Mouse (Mus musculus) c-Kit-negative CD71-positive TER-119-positive erythroid progenitor cells, embryonic 14.5 days (primary cell): ENCODE results near the gene Vrk3.

Source experiments
- DNase-seq: peaks from one replicate; pipeline ENCODE4 v3.0.0-alpha.2; 2013; ENCODE audit warnings: low read depth, low spot score

The Vrk3 gene

DNA sequence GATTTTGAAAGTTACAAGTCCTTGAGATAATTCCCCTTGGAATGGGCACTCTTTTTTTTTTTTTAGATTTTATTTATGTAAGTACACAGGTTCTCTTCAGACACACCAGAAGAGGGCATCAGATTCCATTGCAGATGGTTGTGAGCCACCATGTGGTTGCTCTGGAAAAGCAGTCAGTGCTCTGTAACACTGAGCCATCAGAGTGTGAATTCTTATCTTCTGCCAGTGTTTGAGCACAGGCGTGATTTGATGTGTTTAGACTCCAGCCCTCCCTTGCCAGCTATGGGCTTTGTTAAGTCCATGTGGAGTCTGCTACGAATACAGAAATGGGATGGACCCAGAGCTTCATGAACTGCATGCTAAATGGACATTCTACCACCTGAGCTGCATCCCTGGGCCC is 70.0 kb downstream of the Vrk3 start:
- no peak for DNase-seq

GRCm38 (mm10) chr7:44818751-44819235 is 70.6 kb downstream of the Vrk3 start:
- DNase-seq: no peak

- DNase-seq: no peak
These were observed 71.2 kb downstream of the Vrk3 start for GRCm38 (mm10) chr7:44819391-44819790.

DNA sequence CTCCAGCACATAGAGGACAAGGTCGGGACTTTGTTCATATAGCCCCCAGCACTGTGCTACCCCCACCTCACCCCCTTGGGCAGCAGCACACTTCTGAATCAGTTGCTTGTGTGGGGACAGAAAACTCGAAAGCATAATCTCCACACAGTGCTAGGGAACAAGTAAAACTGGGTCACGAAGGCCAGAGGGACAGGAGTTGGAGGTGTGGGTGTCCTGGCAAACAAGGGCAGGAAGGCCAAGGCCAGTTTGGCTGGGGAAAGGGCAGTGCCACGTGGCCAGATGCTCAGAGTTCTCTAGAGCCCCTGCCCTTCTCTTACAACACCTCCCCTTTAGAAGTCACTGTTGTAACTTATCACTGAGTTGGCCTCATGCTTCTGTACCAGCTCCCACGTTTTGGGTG is 71.7 kb downstream of the Vrk3 start:
- DNase-seq: no peak

- DNase-seq: no peak
These were observed 72.3 kb downstream of the Vrk3 start for GRCm38 (mm10) chr7:44820525-44820924.

DNA sequence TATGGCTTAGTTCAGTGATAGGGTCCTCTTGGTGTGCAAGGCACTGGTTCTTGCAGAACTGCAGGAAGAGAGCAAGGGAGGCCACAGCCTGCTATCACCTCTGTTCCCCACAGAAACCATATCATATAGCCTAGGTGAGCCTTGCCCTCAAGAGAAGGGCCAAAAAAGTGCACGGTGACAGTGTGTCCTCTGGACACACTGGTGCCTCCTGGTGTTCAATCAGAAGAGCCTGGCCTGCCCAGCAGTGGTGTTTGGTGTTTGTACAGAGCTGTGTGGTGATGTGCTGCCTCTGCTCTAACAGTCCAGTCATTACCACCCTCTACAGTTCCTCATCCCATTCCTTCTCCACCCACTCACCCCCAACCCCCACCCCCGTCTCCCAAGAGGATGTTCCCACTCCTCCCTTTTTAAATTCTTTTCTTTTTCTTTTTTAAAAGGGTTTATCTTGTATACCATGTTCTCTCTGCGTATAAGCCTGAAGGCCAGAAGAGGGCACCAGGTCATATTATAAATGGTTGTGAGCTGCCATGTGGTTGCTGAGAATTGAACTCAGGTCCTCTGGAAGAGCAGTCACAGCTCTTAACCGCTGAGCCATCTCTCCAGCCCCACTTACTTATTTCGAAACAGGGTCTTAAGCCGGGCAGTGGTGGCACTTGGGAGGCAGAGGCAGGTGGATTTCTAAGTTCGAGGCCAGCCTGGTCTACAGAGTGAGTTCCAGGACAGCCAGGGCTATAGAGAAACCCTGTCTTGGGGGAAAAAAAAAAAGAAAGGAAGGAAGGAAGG is 73.6 kb downstream of the Vrk3 start:
- DNase-seq: no peak

DNA sequence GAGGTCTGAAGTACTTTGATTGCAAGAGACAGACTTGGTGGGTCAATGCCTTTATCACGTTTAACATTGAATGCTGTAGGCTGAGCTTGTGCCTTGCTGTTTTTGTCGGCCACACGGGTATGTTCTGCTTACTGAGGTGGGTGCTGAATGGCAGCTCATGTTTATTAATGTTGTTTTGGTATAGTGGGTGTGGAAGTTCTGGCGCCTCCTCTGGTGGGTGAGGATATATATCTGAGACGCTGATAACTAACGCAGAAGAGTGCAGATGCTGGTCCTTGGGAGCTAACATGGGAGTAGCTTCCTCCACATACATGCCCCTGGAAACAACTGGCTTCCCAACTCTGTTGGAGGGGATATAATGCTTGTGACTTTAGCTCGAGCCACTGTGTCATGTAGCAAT is 75.2 kb downstream of the Vrk3 start:
- no peak for DNase-seq

- peak; percentile 66 for DNase-seq
These were observed 76.7 kb downstream of the Vrk3 start for GRCm38 (mm10) chr7:44824872-44825271.

- DNase-seq: no peak
These were observed 78.6 kb downstream of the Vrk3 start for GRCm38 (mm10) chr7:44826771-44827170.
